Mouse (Mus musculus): ENCODE data around the gene Ifit1bl2.
"Not testable (repeated sequence)": the region's sequence is repeated elsewhere in the genome, so short reads cannot be mapped to it uniquely, and the experiment has no call there.

Gene Ifit1bl2

DNA sequence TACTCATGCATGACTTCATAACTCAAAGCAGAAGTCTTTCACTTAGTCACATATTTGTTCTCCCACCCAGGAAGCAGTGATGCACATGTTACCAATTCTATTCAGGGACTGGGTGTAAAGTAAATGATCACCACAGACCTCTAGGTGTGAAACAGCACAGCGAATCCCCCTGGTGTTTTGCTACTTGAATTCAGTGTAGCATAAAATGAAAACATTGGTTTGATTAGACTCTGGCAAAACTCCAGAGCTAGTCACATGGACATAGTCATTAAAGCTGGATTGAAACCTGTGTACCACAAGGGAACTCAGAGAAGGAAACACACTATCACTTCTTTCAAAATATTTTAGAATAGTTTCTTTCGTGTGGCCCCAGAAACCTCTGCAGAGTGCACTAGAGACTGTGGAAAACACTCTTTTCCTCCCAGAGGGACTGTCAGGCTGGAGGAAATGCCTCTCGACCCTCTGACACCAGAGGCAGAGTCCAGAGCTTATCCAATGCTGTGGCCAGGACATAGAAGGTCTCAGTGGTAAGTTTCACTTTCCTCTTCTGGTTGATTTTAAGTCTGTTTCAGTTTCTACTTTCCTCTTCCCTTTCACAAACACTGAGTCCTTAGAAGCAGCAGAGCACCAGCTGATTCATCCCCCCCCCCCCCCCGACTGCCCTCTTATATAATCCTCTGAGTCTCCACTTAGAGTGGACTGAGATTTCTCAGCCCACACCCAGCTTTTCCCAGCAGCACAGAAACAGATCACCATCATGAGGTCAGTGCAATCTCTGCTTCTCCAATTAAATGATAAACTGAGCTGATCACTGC is 33.1 kb downstream of the Ifit1bl2 start, which contains the start of gene Ifit3b:
Ifit3b (plus strand) TSS at position 734 of the 815 bp plus-strand sequence.
- not testable (repeated sequence) for DNase-seq (ENCODE audit: low spot score)

DNA sequence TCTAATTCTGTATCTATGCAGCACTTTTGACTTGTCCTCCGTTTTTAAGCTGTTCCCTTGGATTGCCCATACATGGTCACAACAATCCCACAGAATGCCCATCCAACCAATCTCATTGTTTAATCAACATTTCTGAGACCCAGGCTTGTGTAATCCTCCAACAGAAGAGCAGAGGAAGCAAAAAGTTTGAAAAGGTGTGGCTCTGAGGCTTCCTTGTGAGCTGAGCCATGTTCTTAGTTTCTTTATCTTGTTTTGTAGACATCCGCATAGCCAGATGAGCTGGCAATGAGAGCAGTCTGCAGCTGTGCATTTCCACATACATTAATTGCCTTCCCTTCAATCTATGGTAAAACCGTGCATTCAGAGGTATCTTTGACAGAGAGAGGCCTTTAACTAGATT is 35.1 kb downstream of the Ifit1bl2 start:
- no peak for DNase-seq (ENCODE audit: low spot score)

DNA sequence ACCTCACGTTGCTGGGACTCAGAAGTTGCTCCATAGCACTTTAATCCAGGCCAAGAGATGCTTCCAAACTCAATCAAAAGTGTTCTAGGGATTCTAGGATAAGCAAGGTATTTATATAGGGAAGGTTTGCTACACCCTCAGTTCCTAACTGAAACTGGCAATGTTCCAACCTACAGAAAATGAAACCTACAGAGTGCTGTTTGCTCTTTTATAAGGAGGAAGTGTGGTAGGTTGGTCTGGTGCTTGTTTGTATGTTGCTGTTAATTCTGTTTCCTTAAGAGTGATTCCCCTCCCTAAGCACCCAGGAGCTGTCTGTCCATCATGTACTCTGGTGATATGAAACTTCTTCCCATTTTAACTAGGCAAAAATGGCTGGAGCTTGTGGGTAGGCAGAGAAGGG is 38.7 kb downstream of the Ifit1bl2 start, which contains the start of gene Ifit1bl1:
Ifit1bl1 (minus strand) TSS at position 69 of the 400 bp plus-strand sequence.
- not testable (repeated sequence) for DNase-seq (ENCODE audit: low spot score)

DNA sequence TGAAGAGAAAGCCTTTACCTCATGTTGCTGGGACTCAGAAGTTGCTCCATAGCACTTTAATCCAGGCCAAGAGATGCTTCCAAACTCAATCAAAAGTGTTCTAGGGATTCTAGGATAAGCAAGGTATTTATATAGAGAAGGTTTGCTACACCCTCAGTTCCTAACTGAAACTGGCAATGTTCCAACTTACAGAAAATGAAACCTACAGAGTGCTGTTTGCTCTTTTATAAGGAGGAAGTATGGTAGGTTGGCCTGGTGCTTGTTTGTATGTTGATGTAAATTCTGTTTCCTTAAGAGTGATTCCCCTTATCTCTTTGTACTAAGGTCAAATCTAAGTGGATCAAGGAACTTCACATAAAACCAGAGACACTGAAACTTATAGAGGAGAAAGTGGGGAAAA is 41.3 kb downstream of the Ifit1bl2 start:
- not testable (repeated sequence) for DNase-seq (ENCODE audit: low spot score)

DNA sequence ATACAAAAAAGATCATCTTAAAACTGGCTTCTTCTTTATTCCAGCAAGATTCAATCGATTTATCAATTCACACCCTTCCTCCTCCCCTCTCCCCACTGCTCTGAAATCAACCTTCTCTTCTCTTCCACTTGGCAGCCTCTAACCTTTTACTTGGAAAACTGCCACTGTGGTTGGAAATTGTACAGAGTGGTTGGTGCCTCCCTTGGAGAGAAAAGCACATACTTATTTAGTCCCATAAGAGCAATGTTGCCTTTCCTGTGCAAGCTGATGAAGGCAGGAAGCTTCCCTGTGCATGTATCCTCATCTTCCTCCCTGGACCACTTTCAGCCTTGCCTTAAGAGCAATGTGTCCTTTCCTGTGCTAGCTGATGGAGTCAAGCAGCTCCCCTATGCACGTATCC is 42.2 kb downstream of the Ifit1bl2 start:
- DNase-seq (ENCODE audit: low spot score), result no peak

DNA sequence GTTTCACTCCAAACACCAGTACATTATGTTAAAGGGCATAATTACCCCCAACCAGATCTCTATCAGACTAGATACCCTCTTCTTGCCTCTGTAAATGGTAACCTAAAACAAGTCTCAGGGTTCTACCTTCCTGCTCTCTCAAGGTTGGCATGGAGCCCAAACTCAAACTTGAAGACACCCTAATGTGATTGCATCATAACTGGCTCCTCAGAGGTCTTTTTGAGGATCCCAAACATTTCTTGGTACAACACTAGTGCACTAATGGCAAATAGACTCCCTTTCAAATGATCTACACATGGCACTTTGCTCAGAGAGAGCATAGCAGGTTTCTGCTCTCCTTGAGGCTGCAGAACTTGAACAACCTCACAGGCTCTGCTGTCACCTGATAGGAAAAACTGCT is 43.7 kb downstream of the Ifit1bl2 start:
- no peak for DNase-seq (ENCODE audit: low spot score)

DNA sequence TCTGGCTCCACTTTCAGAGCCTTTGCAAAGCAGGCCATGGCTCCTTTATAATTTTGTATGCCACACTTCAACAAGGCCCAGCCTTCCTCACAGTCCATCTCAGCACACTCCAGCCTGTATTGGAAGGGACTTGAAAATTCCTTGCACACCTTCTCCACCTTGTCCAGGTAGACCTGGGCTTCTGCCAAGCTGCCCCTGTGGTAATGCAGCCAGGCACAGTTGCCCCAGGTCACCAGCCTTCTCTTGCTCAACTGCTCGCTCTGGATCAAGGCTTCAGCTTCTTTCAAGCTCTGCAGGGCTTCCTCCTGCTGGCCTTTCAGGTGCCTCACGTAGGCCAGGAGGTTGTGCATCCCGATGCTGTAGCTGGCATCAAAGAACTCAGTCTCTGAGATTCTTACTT is 46.0 kb downstream of the Ifit1bl2 start:
- not testable (repeated sequence) for DNase-seq (ENCODE audit: low spot score)

DNA sequence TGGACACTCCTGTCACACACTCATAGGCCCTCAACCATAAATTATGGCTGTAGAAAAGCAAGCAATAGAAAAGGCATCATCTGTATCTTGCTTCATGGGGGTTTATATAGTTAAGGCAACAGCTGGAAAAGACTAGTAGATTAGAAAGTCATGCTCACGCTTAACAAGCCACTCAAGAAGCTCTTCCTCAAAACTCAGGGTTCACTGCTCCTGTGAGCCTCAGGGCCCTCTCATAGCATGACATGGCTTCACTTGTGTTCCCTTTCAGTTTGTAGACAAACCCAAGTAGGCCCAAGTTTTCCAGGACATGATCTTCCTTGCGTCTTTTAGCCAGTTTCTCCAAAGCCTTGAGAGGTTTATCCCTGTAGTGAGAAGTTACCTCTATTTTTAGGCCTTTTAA is 47.1 kb downstream of the Ifit1bl2 start:
- DNase-seq (ENCODE audit: low spot score), result no peak

DNA sequence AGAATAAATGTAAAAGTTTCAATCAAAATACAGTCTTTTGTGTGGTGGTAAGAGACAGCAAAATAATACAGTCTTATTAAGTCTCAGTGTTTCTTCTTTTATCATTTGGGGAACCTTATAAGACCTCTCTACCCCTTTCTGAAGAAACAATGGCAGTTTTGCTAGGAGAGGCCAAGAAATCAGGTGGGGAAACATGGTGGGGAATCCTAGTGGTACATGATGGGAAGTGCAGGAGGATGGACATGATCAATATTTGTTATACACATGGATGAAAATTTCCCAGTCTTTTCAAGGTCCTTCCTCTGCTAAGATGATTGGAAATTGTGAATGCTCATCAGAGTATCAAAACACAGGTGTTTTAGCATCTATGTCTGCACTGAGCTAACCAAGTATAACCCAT is 51.6 kb downstream of the Ifit1bl2 start:
- no peak for DNase-seq (ENCODE audit: low spot score)

DNA sequence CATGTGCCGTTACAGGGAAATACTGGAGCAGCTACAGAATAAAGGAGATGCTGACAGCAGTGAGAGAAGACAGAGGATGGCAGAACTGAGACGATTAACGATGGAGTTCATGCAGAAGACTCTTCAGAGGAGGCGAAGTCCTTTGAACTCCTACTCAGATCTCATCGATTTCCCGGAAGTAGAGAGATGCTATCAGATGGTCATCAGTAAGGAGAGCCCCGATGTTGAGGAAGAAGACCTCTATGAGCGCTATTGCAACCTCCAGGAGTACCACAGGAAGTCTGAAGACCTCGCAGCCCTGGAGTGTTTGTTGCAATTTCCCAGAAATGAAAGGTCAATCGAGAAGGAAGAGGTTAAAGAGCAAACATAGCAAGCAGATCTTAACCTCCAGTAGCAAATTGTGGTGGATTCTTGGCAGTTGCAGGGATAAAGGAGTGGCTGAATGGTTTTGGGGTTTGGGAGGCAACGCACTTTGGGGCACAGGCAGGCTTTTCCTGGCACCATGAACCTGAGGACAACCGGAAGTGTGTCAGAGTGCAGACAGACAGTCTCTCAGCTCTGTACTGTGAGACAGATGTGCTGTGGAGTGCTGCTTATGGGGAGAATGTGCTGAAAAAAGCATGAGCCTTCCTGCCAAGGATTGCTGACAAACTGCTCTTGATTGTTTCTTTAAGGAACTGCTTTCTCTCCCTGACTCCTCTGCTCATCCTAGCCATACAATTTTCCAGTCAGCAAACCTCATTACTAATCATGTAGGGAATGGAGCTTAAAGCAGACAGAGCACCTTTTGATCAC is 52.4 kb downstream of the Ifit1bl2 start:
- DNase-seq (ENCODE audit: low spot score), result not testable (repeated sequence)

DNA sequence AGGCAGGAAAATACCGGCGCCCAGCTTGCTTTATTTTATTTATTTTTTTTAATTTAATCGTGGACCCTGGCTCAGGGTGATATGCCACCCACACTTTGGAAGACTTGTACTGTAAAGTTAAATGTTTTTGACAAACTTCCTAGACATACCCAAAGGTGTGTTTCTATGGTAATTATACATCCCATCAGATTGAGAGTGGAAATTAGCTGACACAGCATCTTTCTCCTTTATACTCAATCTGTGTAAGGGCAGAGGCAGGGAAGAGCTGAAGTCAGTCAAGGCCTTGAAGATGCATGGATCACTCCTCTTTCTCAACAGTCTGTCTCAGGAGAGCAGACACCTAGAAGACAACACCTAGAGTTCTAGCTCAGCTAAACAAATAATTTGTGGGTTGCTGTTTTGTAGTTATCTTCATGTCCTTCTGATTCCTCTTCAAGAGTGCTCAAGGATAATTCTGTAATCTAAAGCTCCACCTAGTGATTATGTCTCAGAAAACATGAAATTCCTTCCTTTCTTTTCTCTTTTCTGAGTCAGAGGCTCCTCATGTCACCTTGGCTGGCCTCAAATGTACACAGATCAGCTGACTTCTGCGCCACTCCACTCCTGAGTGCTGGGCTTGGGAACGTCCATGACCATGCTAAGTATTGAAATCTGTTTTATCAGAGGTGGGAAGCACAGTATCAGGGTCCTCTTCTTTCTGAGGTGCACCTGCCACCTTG is 54.6 kb downstream of the Ifit1bl2 start:
- DNase-seq (ENCODE audit: low spot score), result not testable (repeated sequence)

DNA sequence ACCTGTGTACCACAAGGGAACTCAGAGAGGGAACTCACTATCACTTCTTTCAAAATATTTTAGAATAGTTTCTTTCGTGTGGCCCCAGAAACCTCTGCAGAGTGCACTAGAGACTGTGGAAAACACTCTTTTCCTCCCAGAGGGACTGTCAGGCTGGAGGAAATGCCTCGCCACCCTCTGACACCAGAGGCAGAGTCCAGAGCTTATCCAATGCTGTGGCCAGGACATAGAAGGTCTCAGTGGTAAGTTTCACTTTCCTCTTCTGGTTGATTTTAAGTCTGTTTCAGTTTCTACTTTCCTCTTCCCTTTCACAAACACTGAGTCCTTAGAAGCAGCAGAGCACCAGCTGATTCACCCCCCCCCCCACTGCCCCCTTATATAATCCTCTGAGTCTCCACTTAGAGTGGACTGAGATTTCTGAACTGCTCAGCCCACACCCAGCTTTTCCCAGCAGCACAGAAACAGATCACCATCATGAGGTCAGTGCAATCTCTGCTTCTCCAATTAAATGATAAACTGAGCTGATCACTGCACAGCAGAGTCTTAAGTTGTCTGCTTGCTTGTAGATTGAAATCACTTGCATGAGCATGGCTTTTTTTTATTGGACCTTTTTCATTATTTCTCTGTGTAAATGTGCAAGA is 57.3 kb downstream of the Ifit1bl2 start, which contains the start of gene Ifit3:
Ifit3 (plus strand) TSS at position 406 of the 641 bp plus-strand sequence.
- DNase-seq (ENCODE audit: low spot score), result not testable (repeated sequence)

DNA sequence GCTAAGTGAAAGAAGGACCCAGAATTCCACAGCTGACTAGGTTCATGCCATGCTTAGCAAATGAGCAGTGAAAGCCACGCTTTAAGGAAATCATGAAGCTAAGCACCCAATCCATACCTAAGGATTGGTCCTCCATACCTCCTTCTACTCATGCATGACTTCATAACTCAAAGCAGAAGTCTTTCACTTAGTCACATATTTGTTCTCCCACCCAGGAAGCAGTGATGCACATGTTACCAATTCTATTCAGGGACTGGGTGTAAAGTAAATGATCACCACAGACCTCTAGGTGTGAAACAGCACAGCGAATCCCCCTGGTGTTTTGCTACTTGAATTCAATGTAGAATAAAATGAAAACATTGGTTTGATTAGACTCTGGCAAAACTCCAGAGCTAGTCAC is 57.8 kb downstream of the Ifit1bl2 start:
- not testable (repeated sequence) for DNase-seq (ENCODE audit: low spot score)

DNA sequence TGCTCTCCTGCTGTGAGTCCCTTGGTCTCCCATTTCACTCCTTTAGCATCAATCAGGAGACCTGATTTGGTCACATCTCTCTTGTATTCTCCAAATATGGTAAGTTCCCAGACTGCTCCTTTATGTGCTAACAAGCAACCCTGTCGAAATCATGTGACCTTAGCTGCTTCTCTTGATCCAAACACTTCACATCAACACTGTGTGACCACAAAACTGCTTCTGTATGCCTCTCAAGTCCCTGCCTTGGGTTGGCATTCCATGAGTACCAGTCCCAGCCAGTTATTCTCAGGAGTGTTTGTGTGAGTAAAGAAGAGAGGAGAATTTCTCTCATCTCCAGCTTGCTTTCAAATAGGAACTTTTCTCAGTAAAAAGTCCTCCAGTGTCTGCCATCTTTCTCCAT is 63.4 kb downstream of the Ifit1bl2 start:
- DNase-seq (ENCODE audit: low spot score), result no peak

DNA sequence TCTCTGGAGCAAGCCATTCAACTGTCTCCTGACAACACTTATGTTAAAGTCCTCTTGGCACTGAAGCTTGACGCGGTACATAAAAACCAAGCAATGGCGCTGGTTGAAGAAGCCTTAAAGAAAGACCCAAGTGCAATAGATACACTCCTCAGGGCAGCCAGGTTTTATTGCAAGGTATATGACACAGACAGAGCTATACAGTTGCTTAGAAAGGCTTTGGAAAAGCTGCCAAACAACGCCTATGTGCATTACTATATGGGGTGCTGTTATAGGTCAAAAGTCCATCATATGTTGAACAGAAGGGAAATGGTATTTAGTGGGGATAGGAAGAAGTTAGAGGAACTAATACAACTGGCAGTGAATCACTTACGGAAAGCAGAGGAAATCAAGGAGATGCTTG is 66.9 kb downstream of the Ifit1bl2 start:
- no peak for DNase-seq (ENCODE audit: low spot score)

DNA sequence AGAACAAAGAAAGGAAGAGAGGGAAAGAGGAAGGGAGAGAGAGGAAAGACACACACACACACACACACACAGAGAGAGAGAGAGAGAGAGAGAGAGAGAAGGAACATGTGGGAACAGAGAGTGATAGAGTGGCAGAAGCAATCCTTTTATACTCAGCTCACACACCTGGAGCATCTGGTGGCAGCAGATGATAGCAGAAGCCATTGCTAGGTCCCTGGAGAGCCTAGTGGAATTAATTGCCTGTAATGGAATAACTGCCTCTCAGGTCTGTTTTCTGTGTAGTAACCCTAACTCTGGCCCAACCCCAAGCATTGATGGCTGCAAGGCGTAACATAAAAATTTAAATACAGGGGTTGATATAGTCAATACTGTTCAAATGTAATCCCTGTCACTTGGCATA is 69.5 kb downstream of the Ifit1bl2 start:
- no peak for DNase-seq (ENCODE audit: low spot score)

DNA sequence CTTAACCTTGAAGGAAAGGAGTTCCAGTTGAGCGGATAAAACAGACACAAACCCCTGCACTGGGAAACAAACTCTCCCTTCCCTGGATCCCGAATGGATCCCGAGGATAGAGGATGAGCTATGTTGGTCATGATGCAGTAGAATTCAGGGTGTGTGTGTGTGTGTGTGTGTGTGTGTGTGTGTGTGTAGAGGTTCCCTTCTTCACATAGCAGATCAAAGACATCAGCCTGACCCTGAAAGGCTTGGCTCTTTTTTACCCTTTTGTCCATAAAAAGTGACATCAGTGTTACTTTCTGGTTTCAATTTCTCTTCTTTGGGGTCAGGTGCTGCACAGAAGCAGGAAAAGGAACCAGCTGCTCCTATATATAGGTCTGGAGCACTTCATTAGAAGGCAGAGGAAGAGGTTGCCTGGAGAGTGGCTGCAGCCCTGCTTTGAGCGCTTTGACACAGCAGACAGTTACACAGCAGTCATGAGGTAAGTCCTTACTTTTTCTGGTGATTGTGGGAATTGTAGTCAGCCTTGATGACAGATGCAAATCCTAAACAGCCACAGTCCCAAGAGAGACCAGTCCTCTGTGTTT is 70.6 kb downstream of the Ifit1bl2 start:
- no peak for DNase-seq (ENCODE audit: low spot score)

DNA sequence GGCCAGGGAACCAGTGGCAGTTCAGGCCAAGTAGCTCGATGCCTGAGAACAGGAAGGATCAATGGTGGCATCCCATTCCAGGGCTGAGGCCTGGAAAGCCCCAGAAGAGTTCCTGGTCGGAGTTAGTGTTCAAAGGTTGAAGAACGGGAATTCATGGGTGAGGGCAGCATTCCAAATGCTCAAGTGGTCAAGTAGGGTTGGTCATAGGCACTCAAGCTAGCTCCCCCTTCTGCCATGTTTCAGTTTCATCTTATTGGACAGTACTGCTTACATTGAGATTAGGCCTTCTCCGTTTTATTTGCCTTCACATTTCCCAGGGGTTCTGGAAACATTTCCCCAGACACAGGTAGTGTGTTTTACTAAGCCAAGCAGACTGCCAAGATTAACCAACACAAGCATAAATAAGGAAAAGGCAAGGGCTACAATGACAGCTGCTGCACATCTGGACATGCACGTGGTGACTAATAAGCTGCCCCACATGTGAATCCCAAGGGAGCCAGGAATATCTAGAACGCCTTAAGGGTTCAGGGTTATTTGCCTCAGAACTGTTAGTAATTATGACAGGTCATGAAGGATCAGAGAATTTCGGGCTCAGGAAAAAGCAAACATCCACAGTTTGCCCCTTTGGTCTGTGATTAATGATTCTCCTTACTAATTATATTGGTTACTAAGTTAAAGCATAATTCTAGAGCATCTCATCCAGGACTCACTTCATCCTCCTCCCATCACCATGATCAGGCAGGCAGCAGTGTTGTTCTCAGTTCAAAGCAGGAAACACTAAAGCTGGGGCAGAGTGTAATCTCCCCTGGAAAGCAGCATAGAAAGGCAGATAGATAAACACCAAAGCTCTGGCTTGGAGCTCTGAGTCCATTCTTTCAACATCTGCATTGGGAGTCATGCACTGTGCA is 71.3 kb downstream of the Ifit1bl2 start:
- no peak for DNase-seq (ENCODE audit: low spot score)
